Mouse (Mus musculus) stomach, postnatal 0 days (tissue): ENCODE data around the gene Acsf2.

ENCODE experiments used
- CTCF ChIP-seq: IDR thresholded peaks from 2 replicates; pipeline ENCODE4 v1.5.1; 2016; ENCODE audit warnings: antibody characterized with exemption, low read depth, mild to moderate bottlenecking, moderate library complexity
- EP300 ChIP-seq: optimal IDR thresholded peaks from 2 replicates; pipeline ENCODE3; 2016; ENCODE audit warnings: antibody characterized with exemption

GRCm38 (mm10) chr11:94547271-94547670 lies 54.4 kb downstream of the Acsf2 start:
- TF ChIP-seq EP300 (no peak), CTCF (no peak)
